Mouse (Mus musculus) heart, adult 2 months (tissue): Measurements from ENCODE around the gene Ubxn2a.

Source experiments
- CTCF ChIP-seq: fragments of 200-600 bp; IDR thresholded peaks from 2 replicates; pipeline ENCODE4 v1.8.1; 2022; ENCODE audit warnings: antibody characterized with exemption, mild to moderate bottlenecking, moderate library complexity
- EP300 ChIP-seq: fragments of 200-500 bp; IDR thresholded peaks from 2 replicates; pipeline ENCODE4 v1.6.1; 2011; ENCODE audit warnings: low read depth, low read length, control low read depth; ENCODE audit not compliant: insufficient read depth
- POLR2A ChIP-seq: fragments of 200-500 bp; IDR thresholded peaks from 2 replicates; pipeline ENCODE4 v1.6.1; 2011; ENCODE audit warnings: mild to moderate bottlenecking, low read depth, low read length, control low read depth; ENCODE audit not compliant: insufficient read depth

GRCm38 (mm10) chr12:4856834-4857233 is 50.7 kb downstream of the Ubxn2a start:
- peak; percentile 61 for TF ChIP-seq CTCF
- TF ChIP-seq EP300: no peak
- no peak for TF ChIP-seq POLR2A
